Mouse (Mus musculus) v-Abl transformed pro-B cells (cell line): ENCODE data around the gene Psrc1.

Experiments
- in situ Hi-C, 2 experiments: fragments of 400-800 bp; cut with MboI; formaldehyde crosslinking; loops; one replicate each; pipeline ENCODE4 v1.15.1; 2025; ENCODE audit not compliant: unreplicated experiment in 2 of 2

Psrc1 gene

DNA sequence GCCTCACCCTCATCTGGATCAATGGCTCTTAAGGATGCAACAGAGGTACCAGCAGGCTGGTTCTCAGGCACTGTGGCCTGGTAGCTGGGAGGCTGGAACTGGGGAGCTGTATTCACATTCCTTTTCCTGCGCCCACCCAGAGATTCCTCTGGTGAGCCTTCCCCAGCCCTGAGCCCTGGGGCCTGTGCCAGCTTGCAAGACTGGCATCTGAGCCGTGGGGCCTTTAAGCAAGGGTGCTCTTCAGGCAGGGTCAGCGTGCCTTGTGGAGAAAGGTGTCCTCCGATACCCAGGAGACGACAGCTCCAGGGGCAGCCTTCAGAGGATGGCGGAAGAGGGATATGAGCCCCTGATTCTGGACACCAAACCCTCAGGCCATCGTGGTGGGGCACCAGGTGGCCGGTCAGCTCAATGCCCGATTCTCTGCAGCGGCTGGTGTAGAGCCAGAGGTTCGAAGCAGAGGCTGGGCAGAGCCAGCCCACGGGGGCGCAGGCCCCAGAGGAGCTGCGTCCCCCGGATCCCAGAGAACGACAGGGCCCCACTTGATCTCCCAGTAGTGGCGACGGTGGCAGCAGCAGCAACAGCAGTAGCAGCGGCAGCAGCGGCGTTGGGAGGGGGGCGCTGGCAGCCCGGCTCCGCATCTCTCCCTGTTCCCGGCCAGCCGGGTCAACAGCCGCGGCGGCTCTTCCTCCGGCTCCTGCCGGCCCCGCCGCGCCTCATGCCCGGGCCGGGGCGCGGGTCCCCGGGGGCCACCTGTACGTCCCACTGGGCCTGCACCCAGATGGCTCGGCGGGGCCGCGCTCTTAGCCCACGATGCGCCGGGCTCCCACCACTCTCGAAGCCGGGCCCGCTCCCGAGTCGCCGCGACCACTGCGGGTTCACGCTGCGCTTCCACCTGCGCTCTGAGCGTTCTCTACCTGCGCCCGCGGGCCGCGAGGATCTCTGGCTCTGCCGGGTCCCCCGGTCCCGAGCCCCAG is 31.5 kb downstream of the Psrc1 start, which contains the start of gene Celsr2:
Gene Celsr2 (minus strand): TSS at position 696 of the 974 bp plus-strand sequence.
- in situ Hi-C loops = no loop called here

DNA sequence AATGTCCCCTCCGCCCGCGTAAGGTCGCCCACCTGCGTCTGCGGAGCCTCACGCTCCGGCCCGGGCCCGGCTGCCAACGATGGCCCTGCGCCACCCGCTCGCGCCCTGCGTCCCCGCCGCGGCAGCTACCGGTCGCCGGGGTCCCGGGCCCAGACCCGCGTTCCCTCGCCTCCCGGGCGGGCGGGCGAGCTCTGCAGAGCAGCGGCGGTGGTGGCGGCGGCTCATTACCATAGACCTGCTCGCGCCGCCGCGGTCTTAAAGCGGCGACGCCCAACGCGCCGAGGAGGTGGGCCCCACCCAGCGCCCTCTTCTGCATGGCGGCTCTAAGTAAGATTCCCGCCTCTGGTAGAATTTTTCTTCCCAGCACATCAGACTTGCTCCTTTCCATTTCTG is 32.2 kb downstream of the Psrc1 start:
- in situ Hi-C loops = no loop called here

DNA sequence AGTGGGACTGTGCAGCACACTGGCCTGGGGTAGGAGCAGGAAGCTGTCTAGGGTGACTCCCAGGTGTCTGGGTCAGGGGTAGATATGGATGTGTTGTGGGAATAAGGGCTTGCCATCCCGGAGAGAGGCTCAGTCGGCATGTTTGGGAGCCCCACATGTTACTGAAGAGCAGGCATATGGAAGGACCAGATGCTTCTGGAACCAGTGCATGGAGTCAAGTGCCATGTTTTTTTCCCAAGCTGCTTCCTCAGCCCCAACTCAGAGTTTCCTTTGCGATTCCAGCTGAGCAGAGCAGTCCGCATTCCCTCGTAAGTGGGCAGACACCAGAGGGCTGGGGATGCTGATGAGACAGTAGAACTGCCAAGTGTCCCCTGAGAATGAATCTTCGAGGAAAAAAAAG is 39.4 kb downstream of the Psrc1 start:
- in situ Hi-C loops = no loop called here

DNA sequence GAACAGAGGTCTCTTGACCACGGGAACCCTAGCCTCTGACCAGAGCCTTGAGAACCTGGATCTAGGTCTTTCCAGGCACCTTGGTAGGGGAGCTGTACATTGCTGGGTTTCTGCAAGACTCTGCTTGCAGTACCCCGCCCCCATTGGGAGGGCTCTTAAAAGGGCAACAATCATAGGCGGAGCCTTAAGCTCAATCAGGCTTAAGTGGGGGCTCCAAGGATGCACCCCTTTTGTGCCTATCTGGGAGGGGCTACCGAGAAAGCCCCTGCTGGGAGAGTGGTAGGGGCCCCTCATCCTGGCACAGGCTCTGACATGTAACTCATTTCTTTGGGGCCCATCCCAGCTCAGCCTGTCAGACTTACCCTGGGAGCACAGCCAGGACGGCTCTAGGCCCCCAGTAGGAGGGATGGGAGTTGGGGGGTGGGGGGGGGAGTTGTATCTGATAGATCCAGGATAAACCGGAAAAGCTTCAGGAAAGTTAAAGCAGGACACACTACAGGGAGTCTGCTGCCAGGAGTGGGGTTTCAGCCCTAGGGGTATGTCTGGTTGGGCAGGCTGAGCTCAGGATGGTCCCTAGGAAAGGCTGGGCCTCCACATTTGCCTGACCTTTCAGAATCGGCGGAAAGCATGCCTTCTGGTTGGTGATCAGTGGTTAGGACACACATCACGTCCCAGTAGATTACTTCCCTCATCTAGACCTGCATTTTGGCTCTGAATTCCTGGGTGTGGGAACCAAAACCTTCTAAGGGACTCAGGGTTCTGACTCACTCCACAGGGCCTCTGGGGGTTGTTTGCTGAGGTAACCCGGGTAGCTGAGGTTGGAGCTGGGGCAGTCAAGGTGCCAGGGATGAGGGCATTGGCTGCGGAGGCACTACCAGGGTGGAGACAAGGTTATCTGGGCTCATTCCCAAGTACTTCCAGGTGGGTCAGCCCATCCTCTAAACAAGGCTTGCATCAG is 40.5 kb downstream of the Psrc1 start:
- in situ Hi-C loops = no loop called here

DNA sequence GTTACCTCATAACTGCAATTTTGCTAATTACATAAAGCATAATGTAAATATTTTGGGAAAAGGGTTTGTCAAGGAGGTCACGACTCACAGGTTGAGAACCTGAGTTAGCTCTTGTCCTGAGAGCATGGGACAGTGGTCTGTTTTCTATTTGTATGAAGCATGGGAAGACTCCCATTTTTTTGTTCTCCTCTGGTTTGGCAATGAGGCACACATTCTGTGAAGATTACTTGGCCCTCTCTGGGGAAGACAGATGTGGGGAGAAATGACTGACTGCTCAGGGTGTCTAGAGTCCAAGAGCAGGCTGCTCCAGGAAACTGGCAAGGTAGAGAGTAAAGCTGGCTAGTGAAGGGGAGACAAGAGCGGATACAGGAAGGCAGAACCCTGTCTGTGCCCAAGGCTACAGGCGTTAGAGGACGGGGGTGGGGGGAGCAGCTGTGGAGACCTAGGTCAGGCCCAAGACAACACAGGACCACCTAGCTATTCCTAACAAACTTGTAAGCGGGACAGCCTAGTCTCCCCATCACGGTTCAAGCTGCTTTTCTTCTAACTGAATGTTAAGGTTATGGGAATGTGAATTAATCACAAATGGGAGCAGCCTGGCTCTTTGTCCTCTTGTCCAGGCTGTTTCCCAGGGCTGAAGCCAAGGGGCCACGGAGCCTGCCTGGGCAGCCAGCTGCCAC is 41.4 kb downstream of the Psrc1 start:
- in situ Hi-C loops = no loop called here

DNA sequence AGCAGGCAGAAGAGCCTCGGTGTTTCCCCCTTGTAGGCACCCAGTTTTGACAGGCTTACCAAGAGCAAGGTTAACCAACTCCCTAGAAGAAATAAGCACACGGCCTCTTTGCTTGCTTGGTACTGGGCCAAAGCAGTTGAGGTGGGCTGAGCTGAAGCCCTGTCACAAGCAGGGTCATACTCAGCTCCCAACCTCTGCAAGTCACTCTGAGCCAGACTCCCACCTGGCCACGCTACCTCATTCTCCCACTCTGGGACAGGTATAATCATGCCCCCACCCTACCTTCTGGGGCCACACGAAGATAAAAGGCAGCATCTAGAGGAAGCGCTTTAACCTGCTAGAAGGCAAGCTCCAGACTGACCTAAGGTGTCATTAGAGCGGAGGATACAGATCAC is 42.0 kb downstream of the Psrc1 start:
- in situ Hi-C loops = no loop called here

DNA sequence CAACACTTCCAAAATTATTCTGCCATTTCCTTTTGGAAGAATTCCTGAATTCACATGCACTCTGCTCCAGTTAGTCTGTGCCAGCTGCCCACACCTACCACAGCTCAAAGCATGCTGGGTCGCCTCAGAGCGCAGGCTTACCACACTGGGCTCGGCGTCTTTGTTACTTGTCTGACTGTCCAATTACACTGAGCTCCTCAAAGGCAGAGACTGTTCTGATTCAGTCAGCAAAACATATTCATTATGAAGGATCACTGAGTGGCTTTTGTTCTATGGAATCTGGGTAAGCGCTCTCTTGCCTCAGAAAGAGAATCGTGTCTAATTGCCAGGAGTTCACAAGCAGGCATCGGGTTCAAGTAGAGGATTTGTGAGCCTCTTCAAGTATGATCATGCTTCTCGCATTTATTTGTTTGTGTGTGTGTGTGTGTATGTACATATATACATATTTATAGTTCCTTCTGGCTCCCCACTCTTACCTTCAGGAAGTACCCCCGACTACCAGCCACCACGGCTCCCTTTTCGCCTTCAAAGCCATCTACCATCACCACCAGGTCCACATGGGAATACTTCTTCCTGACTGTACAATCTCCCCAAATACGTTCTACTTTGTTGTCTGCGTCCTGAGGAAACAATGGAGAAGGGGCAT is 49.0 kb downstream of the Psrc1 start:
- in situ Hi-C loops = no loop called here

DNA sequence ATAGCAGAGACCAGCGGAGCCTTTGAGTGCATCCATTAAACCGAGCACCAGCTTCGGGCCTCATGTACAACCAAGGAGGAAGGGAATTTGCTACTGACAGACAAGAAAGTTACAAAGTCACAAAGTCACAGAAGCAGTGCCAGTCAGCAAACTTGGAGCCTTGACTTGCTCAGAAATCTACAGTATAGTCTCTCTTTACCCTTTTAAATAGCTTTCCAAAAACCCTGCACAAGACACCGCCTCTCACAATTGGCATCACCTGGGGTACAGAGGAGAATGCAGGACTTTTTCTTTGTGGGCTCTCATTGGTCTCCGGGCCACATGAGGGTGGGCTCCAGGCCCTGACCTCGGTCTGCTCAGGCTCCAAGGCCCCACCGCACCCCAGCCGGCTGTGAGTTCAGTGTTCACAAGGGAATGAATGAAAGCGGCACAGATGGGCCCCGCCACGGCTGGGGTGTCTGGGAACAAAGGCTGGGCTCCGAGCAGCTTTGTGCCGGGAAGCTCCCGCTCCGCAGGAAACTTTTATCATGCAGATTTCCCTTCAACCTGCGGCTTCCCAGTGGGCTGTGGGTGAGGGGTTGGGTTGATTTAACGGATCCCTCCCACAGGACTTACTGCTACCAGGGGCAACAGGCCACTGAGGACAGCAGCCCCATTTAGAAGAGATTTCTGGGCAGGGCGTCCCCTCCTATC is 49.7 kb downstream of the Psrc1 start:
- in situ Hi-C loops = no loop called here

DNA sequence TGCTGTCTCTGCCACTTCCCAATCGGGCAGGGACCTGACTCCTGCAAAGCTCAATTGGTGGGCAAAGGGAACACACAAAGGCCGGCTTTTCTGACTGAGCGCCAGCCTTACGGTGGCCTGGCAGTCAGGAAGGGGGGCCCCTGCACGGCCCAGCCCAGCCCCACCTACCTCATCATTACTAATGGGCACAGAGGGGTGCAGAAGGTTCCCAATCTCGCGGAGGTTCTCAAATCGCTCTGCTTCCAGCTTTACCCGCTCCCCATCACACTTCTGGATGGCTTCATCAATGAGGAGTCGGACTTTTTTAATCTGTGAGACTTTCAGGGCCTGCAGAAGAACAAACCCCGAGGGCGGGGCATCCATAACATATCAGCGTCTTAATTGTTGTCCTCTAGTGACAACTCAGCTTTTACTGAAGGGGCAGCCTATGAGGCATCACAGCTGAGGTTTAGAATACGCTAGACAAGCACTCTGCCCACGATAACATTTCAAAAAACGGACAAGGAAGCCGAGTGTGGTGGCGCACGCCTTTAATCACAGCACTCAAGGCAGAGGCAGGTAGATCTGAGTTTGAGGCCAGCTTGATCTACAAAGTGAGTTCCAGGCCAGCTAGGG is 50.3 kb downstream of the Psrc1 start:
- in situ Hi-C loops = no loop called here

DNA sequence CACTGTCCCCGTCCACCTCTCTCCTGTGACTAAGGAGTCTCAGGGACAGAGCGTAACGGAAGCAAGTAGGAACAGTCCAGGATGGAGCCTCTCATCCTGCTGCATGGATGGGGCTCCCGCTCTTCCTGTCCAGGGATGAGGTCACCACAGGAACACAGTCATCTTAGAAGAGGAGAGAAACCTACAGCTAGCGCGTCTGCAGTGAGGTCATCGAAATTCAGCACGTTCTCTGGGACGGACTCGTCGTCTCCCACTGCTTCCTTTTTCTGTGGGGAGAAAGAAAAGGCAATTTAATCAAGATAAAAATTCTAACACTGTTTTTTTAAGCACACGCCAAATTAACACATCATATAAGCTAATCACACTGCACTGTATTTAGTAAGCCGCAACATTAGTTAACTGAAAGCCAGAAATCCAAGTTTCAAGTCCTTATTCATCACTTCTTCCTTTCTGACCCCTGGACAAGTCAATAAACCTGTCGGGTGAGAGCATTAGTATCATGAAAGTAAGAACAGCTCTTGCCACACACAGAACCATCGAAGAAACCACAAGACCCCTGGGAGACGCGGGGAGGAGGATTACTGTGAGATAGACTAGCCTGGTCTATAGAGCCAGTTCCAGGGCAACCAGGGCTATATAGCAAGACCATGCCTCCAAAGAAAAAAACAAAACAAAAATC is 52.2 kb downstream of the Psrc1 start:
- in situ Hi-C loops = no loop called here

DNA sequence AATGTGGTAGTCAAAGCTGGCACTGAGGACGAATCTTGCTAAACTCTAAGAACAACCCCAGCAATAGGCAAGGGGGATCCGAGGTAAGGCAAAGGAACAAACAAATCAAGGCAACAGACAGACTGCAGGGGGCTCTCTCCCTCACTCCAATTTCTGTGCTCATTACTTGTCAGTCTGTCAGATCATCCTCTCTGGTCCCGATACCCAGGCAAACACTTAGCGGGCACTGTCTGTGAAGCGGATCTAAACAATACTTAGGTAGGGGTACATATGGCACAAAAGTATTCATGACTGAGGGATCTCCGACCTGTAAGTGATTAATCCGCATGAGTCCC is 52.7 kb downstream of the Psrc1 start:
- in situ Hi-C loops = no loop called here
